Mouse (Mus musculus): ENCODE data around the gene Rabepk.

- TF ChIP-seq CTCF (IDR thresholded peaks at IDR 0.05; ENCODE audit: control insufficient read depth, insufficient read depth, insufficient replicate concordance, low read depth, low read length), result no peak
- TF ChIP-seq POLR2A (IDR thresholded peaks at IDR 0.05; ENCODE audit: control insufficient read depth, low read depth, low read length), result no peak
Measured at GRCm38 (mm10) chr2:34803746-34804145, 4.0 kb upstream of the Rabepk start.
